Mouse (Mus musculus): ENCODE measurements around the gene Fam49a. TPM values are rescaled to one million over a fixed set of nuclear protein-coding genes. Genes with fewer than 3 reads are reported as not detected.

Gene Fam49a
- total and polyA plus RNA-seq, 3 experiments, result 7.1 to 20.0 (median 19.7) TPM

DNA sequence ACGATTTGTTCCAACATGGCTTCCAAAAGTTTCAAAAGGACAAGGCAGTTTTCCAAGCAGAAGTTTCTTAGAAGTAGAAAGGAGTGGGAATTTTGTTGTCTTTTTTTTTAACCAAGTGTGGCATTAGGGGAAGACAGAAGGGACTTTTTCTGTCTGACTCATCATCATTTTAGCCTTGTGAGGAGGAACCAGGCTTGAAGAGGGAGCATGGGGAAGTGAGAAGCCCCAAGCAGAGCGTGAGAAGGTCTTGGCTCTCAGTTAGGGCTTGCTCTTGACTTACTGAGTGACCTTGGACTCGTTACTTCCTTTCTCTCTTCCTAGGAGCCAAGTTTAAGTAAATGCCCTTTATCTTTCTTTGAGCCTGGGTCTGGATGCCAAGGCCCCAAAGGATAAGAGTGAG lies 8.6 kb downstream of the Fam49a start:
- DNase-seq, result peak; percentile 34

GRCm38 (mm10) chr12:12274115-12274514 lies 12.2 kb downstream of the Fam49a start:
- no peak for DNase-seq

GRCm38 (mm10) chr12:12275124-12275779 lies 13.3 kb downstream of the Fam49a start:
- no peak for DNase-seq

DNA sequence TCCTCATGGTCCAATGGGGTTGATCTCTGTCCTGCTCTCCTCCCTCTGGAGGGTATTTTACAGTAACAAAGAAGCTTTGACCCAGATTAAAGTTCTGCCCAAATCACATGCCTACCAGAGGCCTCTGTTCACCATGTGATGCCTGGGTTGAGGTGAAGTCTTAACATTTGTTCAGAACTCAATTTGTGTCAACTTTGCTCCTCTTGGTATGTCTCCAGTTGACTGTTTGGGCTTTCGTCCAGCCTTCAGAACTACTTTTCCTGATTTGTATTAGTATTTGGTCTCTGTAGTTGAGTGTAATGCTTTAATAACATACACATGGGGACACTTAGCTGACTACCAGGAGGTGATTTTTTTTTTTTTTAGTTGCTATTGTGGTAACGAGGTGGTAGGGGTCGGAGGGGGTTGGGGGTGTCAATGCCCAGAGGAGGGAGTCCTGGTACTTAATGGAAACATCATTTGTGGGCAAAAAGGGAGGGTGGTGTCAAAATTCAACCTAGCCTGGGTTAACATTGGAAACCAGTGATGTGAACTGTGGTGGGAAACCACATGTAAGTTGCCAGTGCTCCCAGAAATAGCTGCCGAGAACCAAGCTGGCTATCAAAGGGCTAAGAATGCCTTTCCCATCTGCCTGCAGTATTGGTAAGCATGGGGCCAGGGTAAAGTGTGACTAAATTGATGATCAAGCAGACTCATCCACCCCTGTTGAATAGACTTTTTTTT lies 16.0 kb downstream of the Fam49a start:
- DNase-seq, result peak; percentile 49

DNA sequence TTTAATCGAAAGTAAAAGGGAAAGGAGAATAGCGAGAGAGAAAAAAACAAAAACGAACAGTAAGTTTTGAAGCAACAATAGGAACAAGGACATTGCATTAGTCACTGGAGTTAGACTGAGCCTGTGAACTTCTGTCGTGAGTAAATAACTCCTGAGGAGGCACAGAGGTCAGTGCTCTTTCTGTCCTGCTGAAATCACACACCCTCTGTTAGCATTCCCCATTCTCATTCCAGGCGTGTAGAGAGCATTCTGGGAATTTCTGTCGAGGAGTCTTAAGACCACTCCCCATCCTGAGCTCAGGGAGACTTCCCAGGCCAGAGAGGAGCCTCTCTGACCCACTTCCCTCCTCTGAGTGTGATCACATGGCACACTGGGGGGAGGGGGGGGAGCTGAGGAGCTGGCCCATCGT lies 16.5 kb downstream of the Fam49a start:
- peak; percentile 57 for DNase-seq

DNA sequence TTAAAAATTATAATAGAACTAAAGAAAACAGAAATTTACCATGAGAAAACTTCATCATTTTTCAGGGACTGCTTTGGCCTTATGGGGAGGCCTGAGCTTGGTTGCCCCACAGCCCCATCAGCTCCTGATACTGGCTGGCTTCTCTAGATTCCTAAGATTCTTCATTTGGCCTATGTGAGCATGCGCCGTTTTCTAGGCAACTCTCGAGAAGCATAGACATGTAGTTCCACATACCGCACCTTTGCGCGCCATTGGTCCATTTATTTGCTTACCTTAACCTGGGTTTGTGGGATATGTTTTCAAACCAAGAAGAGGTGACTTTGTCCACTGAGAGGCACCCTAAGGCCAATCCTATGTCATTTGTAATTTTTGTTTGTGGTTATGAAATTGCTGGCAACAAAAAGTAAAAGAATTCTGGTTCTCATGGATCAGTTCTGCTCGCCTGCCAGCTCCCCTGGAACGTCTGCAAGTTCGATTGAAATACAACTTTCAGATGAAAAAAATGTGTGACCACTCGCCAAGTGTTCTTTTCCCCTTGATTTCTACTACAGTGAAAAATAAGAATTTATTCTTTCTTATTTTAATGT lies 21.9 kb downstream of the Fam49a start:
- DNase-seq, result peak; percentile 30

DNA sequence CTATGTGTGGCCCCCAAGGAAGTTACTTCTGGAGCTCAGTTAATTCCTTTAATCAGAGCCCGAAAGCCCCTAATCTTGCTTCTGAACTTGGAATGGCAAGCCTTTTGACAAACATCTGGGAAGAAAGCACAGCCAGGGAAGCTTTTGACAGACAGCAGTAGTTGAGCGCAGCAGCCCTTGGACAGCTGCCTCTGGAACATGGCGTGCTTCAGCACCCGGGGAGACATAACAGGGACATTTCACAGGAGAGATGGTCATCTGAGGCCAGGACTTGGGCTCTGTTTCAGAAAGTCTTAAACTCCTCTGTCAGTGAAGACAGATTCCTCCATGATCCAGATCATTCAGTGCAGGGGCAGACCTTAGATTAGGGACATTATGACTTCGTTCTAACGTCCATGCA lies 22.6 kb downstream of the Fam49a start:
- no peak for DNase-seq

DNA sequence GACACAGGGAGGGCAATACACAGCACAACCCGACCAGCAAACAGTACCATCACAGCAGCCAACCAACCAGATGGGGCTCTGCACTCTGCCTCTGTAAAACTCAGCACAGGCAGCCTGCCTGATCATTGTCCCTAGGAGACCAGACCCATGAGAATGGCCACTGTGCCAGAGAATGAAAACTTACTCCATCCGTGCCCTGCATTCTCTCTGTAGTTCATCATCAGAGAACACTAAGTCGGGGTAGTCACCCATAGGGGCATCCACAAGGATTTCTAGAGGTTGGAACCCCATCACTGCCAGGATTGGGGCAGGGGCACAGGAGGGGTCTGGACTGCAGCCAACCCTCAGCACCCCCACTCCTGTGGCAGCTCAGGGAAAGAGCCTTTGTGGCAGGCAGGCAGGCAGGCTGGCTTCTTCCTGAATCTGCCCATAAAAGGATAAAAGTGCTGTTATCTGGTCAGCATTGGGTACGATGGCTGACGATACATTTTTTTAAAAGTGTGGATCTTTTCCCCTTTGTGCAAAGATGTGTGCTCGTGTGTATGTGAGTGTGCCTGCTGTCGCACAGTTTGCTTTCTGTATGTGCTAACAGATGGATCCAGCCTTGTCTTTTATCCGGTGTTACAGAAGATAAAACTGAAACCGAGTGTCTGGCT lies 25.3 kb downstream of the Fam49a start:
- DNase-seq, result peak; percentile 50

DNA sequence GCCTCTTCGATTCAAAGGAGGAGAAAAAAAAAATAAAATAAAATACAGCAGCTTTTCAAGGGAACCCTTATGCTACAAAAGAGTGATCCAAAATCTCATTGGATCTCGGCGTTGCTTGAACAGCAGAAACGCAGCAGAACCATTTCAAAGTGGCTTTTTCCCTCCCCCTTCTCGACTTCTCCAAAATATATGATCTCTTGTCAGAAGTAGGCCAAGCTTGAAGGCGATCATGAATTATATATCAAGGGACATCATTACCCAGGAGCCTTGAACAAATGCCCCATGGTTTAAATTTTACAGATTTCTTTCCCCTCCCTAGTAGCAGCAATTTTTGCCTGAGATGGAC lies 25.8 kb downstream of the Fam49a start:
- no peak for DNase-seq

DNA sequence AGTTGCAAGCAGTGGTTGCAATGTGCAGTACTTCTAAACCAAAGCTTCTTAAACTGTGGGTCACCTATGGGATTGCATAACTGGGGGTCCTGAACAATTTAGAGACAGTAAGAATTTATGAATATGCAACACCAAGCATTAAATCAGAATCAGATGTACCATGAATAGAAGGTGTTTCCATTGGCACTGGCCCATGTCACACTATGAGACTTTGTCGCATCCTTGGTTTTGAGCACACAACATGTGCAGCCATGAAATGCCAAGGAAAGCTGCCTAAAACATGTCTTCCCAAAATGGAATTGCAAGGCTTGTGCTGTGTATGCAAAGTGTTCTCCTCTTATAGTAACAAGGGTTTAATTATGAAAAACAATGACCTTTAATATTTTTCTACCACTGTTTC lies 26.6 kb downstream of the Fam49a start:
- DNase-seq, result no peak

DNA sequence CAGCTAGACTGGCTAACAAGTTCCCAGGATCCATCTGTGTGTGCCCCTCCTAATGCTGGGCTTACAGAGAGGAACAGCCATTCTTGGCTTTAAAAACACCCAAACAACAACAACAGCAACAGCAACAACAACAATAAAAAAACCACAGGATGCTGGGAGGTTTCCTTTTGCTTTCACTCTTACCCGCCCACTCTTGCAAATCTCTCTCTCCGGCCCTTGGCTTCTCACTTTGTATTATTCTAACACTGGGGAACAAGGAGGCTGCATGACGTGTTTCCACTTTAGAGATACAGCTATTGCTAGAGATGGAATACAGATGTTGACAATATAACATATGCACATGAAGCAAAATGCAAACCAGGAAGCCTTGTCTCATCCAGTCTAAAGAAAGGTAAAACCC lies 27.7 kb downstream of the Fam49a start:
- DNase-seq, result no peak

GRCm38 (mm10) chr12:12292043-12292618 lies 30.2 kb downstream of the Fam49a start:
- no peak for DNase-seq

DNA sequence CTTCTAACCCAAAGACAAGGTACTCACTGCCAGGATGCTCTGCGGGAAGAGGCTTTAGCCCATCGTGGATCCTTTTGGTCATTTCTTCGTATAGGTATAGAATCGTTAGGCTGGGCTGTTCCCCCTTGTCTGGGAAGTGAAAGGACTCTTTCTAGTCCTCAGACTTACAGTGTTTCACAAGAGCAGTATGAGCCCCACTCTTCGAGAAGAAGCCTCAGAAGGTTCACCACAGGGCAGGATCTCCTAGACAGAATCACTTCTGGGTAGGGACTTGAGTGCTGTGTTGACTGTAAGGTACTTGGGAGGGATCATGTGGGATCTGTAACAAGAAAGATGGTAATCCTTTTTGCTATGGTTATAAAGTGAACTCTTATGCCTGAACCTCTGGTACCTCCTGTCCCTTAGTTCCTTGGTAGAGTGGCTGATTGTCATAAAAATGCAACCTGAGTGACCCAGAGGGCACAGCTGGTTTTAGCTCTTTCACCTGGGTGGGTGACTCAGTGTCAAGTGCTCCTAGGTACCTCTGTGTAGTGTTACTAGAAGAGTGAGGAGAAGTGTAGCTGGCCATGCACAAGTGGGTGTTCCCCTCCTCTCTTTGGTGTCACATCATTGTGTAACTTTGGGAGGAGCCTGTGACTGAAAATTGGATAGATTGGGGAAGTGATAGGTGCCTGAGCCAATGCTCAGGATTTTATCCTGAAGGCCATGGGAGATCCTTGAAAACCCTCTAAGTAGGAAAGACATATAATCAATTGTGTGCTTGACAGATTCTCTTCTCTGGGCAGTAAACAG lies 32.6 kb downstream of the Fam49a start:
- DNase-seq, result no peak

GRCm38 (mm10) chr12:12298451-12298850 lies 36.5 kb downstream of the Fam49a start:
- no peak for DNase-seq

- no peak for DNase-seq
These were observed 37.4 kb downstream of the Fam49a start for GRCm38 (mm10) chr12:12299303-12299702.

GRCm38 (mm10) chr12:12301149-12301548 lies 39.2 kb downstream of the Fam49a start:
- DNase-seq, result no peak

- peak; percentile 37 for DNase-seq
These were observed 39.9 kb downstream of the Fam49a start for GRCm38 (mm10) chr12:12301815-12302214.

DNA sequence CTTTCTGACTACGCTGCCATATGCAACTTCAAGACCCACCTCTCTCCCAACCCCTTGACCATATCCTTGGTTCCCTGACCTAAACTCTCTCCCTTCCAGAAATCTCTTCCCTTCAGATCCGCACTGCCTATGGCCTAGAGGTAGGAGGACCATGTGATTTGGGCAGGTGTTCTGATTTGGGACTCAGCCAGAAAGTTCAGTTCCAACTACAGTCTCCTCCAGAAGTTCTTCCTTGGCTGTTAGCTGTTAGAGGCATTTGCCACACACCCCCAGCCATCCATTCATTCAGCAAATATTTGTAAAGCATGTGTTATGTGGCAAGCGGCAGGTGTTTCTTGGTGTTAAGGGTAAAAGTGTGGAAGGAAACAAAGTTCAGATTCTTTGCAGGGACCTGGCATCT lies 44.3 kb downstream of the Fam49a start:
- no peak for DNase-seq

GRCm38 (mm10) chr12:12306814-12307213 lies 44.9 kb downstream of the Fam49a start:
- DNase-seq, result no peak

DNA sequence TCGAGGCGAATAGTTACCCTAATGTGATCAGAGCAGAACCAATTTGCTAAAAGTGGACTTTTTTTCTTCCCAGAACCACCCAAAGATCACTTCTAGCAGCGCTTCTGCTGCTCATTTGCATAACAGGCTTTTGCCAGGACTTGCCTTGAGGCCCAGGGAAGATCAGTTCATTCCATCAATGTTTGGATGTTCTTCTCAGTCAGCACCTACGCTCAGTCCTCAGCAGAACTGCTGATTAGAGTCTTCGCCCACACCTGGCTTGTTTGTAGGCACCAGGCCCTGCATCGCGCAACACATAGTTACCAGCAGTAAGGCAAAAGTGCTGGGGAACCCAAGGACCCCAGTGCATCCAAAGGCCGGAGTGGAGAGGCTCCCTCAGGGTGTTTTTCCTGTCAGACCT lies 45.3 kb downstream of the Fam49a start:
- no peak for DNase-seq

GRCm38 (mm10) chr12:12313437-12313836 lies 51.5 kb downstream of the Fam49a start:
- DNase-seq, result no peak

DNA sequence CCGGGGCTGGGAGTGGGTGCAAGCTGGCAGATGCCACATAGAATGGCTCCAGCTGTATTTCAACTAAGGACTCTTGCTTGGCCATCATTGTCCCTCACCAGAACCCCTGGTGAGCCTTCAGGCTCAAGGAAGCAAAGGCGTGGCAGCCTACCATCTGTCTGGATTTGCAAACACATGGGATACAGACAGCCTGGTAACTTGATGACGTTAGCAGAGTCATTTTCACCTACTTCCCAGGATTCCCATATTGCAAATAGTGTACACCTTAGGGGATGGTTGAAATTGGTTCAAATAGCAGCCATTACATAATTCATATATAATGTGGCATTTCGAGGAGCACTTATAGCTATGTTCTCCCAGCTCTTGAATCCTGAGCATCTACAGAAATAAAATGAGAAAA lies 52.0 kb downstream of the Fam49a start:
- DNase-seq, result no peak

Data from adrenal gland, adult 2 months (tissue).